Mouse (Mus musculus): ENCODE measurements around the gene Nfyb. TPM values are rescaled to one million over a fixed set of nuclear protein-coding genes. Genes with fewer than 3 reads are reported as not detected.

The Nfyb gene
- total and polyA plus RNA-seq, 3 experiments = 24.0 to 39.6 (median 26.6) TPM

DNA sequence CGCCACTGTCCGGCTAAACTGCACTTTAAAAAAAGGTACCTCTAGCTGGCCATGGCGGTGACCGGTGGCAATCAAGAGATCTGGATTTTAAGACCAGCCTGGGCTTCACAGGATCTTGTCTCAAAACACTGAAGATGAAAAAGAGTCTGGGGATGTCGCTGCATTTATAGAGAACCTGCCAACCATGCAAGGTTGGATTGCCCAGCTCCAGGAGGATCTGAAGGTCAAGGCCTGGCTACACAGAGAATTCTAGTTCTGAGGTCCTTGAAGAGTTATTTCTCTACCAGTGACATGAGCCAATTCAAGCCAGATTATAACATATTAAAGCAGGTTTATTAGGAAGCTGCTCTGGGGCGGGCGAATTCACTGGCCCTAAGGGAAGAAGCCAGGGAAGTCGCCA, 44.9 kb upstream of the Nfyb start:
- no peak overlapping the region for H3K27ac ChIP-seq (ENCODE audit: insufficient read depth, low read depth)
- H3K4me2 ChIP-seq (ENCODE audit: insufficient read depth, low read depth, poor library complexity, severe bottlenecking) = no peak overlapping the region
- dilution Hi-C loops (cut with MboI; ENCODE audit: extremely low pct_ligation_motif_present, extremely low pct_unique_long_range_greater_than_20kb, low sequenced_read_pairs) = no loop called here
- peaks cover 18% of the 10 kb centered on the region for H3K9me3 ChIP-seq (replicated peaks; ENCODE audit: low read length)
- no peak overlapping the region for H3K4me3 ChIP-seq (replicated peaks in 1 of 3; ENCODE audit: low read depth in 2 of 3, low read length in 2 of 3, poor library complexity in 1 of 3)
- H3K27me3 ChIP-seq (replicated peaks) = no peaks in the 10 kb centered on the region
- no peak for DNase-seq (ENCODE audit: extremely low read depth)
- peaks cover 13 to 23% of the 10 kb centered on the region in 2 experiments for H3K4me1 ChIP-seq (ENCODE audit: control insufficient read depth in 1 of 2, insufficient read depth in 2 of 2)
- H3K79me2 ChIP-seq (replicated peaks; ENCODE audit: control insufficient read depth, extremely low read depth, insufficient read depth, poor library complexity, severe bottlenecking) = no peaks in the 10 kb centered on the region
- no peak for TF ChIP-seq ETS1 (conservative IDR thresholded peaks at IDR 0.05; ENCODE audit: low read depth, low read length)
- no peak for TF ChIP-seq TBP (conservative IDR thresholded peaks at IDR 0.05; ENCODE audit: low read depth, low read length)
- no peak for TF ChIP-seq POLR2AphosphoS2 (IDR thresholded peaks at IDR 0.05; ENCODE audit: low read depth, low read length)
- TF ChIP-seq USF1 (IDR thresholded peaks at IDR 0.05; ENCODE audit: low read depth, low read length) = no peak
- TF ChIP-seq PAX5 (IDR thresholded peaks at IDR 0.05; ENCODE audit: low read length) = no peak
- TF ChIP-seq RCOR1 (conservative IDR thresholded peaks at IDR 0.05; ENCODE audit: low read depth, low read length) = no peak
- no peak overlapping the region for H3K9ac ChIP-seq (ENCODE audit: insufficient read depth, low read depth)
- H3K36me3 ChIP-seq (replicated peaks in 1 of 2; ENCODE audit: control insufficient read depth in 1 of 2, insufficient read depth in 1 of 2, low read length in 1 of 2) = no peaks in the 10 kb centered on the region
- in situ Hi-C loops (cut with MboI; ENCODE audit: low pct_ligation_motif_present, low pct_unique_long_range_greater_than_20kb, low sequenced_read_pairs) = loop anchor here (5.0 kb wide), 1 partner anchor 58 kb away; the partner anchor contains the start of gene Eid3

DNA sequence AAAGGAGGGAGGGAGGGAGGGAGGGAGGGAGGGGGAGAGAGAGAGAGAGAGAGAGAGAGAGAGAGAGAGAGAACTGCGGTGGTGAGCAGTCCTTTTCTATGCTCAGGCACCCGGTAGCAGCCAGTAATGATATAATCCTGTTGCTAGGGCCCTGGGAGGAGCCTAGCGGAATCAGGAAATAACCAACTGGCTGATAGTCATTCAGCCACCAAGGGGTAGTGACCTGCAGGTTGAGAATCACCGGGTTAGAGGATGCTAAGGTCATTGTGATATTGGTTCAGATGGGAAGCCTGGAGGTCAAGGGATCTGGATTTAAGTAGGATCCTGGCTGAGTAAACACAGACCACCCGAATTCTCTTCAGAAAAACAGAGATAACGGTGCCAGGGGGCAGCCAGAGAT, 44.2 kb upstream of the Nfyb start:
- DNase-seq (ENCODE audit: extremely low read depth) = no peak
- in situ Hi-C loops (cut with MboI; ENCODE audit: low pct_ligation_motif_present, low pct_unique_long_range_greater_than_20kb, low sequenced_read_pairs) = loop anchor here (5.0 kb wide), 1 partner anchor 59 kb away; the partner anchor contains the start of gene Eid3

DNA sequence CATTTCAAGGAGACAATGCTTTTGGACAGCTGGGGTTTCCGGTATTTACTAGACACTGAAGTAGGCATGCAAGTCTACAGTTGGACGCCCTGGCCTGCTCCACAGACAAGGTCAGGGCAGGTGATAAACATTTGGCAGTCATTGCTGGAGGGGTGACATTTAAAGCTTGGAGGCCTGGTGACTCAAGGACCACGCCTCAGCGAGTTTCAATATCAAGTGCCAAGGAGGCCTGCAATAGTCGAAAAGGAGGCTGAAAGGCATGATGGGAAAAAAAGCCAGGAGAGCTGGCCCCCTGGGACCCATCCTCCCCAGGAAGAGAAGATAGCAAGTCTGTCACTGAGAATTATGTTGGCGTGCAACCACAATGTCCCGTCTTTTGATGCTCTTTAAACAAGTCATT, 43.3 kb upstream of the Nfyb start:
- dilution Hi-C loops (cut with MboI; ENCODE audit: extremely low pct_ligation_motif_present, extremely low pct_unique_long_range_greater_than_20kb, low sequenced_read_pairs) = no loop called here
- peaks cover 12% of the 10 kb centered on the region for H3K9me3 ChIP-seq (replicated peaks; ENCODE audit: low read length)
- no peak for TF ChIP-seq CHD1 (IDR thresholded peaks at IDR 0.05; ENCODE audit: low read depth, low read length)
- no peak for TF ChIP-seq ELF1 (IDR thresholded peaks at IDR 0.05; ENCODE audit: low read depth, low read length)
- TF ChIP-seq NRF1 (IDR thresholded peaks at IDR 0.05; ENCODE audit: low read depth, low read length) = no peak
- TF ChIP-seq IRF4 (IDR thresholded peaks at IDR 0.05; ENCODE audit: low read depth, low read length) = no peak
- TF ChIP-seq USF2 (conservative IDR thresholded peaks at IDR 0.05; ENCODE audit: low read depth, low read length) = no peak
- TF ChIP-seq SIN3A (IDR thresholded peaks at IDR 0.05; ENCODE audit: low read length) = no peak
- TF ChIP-seq PAX5 (IDR thresholded peaks at IDR 0.05; ENCODE audit: low read length) = no peak
- no peak for TF ChIP-seq JUND (conservative IDR thresholded peaks at IDR 0.05; ENCODE audit: low read depth, low read length)
- TF ChIP-seq USF1 (IDR thresholded peaks at IDR 0.05; ENCODE audit: low read depth, low read length) = no peak
- no peak for TF ChIP-seq RAD21 (IDR thresholded peaks at IDR 0.05; ENCODE audit: low read depth, low read length)
- TF ChIP-seq ZC3H11A (IDR thresholded peaks at IDR 0.05; ENCODE audit: low read depth, low read length) = no peak
- DNase-seq (ENCODE audit: extremely low read depth) = no peak
- no peaks in the 10 kb centered on the region for H3K36me3 ChIP-seq (replicated peaks in 1 of 2; ENCODE audit: control insufficient read depth in 1 of 2, insufficient read depth in 1 of 2, low read length in 1 of 2)
- H3K4me2 ChIP-seq (ENCODE audit: insufficient read depth, low read depth, poor library complexity, severe bottlenecking) = no peak overlapping the region
- H3K27me3 ChIP-seq (replicated peaks) = no peaks in the 10 kb centered on the region
- no peak overlapping the region for H3K27ac ChIP-seq (ENCODE audit: insufficient read depth, low read depth)
- H3K79me2 ChIP-seq (replicated peaks; ENCODE audit: control insufficient read depth, extremely low read depth, insufficient read depth, poor library complexity, severe bottlenecking) = no peaks in the 10 kb centered on the region
- no peak overlapping the region for H3K4me3 ChIP-seq (replicated peaks in 1 of 3; ENCODE audit: low read depth in 2 of 3, low read length in 2 of 3, poor library complexity in 1 of 3)
- H3K4me1 ChIP-seq (ENCODE audit: control insufficient read depth in 1 of 2, insufficient read depth in 2 of 2) = peaks cover 17 to 23% of the 10 kb centered on the region in 2 experiments
- no peak overlapping the region for H3K9ac ChIP-seq (ENCODE audit: insufficient read depth, low read depth)
- in situ Hi-C loops (cut with MboI; ENCODE audit: low pct_ligation_motif_present, low pct_unique_long_range_greater_than_20kb, low sequenced_read_pairs) = loop anchor here (5.0 kb wide), 1 partner anchor 60 kb away; the partner anchor contains the start of gene Eid3

More for the DNA sequence above, 44.2 kb upstream of the Nfyb start:
- Histone ChIP-seq H3K4me1 (ENCODE audit: control insufficient read depth in 1 of 2, insufficient read depth in 2 of 2) (peaks cover 17 to 23% of the 10 kb centered on the region in 2 experiments), H3K79me2 (replicated peaks; ENCODE audit: control insufficient read depth, extremely low read depth, insufficient read depth, poor library complexity, severe bottlenecking) (no peaks in the 10 kb centered on the region), H3K9me3 (replicated peaks; ENCODE audit: low read length) (peaks cover 15% of the 10 kb centered on the region), H3K27ac (ENCODE audit: insufficient read depth, low read depth) (no peak overlapping the region), H3K4me2 (ENCODE audit: insufficient read depth, low read depth, poor library complexity, severe bottlenecking) (no peak overlapping the region), H3K9ac (ENCODE audit: insufficient read depth, low read depth) (no peak overlapping the region), H3K36me3 (replicated peaks in 1 of 2; ENCODE audit: control insufficient read depth in 1 of 2, insufficient read depth in 1 of 2, low read length in 1 of 2) (no peaks in the 10 kb centered on the region), H3K4me3 (replicated peaks in 1 of 3; ENCODE audit: low read depth in 2 of 3, low read length in 2 of 3, poor library complexity in 1 of 3) (no peak overlapping the region), H3K27me3 (replicated peaks) (no peaks in the 10 kb centered on the region)
- TF ChIP-seq ZMIZ1 (IDR thresholded peaks at IDR 0.05; ENCODE audit: low read depth, low read length) (no peak), SIN3A (IDR thresholded peaks at IDR 0.05; ENCODE audit: low read length) (no peak), MXI1 (IDR thresholded peaks at IDR 0.05; ENCODE audit: low read depth, low read length) (no peak), ZKSCAN1 (IDR thresholded peaks at IDR 0.05; ENCODE audit: borderline replicate concordance, low read depth, low read length) (no peak), UBTF (IDR thresholded peaks at IDR 0.05; ENCODE audit: low read depth, low read length) (no peak), NRF1 (IDR thresholded peaks at IDR 0.05; ENCODE audit: low read depth, low read length) (no peak), RCOR1 (conservative IDR thresholded peaks at IDR 0.05; ENCODE audit: low read depth, low read length) (no peak), ETS1 (conservative IDR thresholded peaks at IDR 0.05; ENCODE audit: low read depth, low read length) (no peak), RAD21 (IDR thresholded peaks at IDR 0.05; ENCODE audit: low read depth, low read length) (no peak), E2F4 (IDR thresholded peaks at IDR 0.05; ENCODE audit: insufficient replicate concordance, low read depth, low read length) (no peak), PAX5 (IDR thresholded peaks at IDR 0.05; ENCODE audit: low read length) (no peak), GABPA (IDR thresholded peaks at IDR 0.05; ENCODE audit: insufficient replicate concordance, low read depth, low read length) (no peak), MEF2A (IDR thresholded peaks at IDR 0.05; ENCODE audit: borderline replicate concordance, low read depth, low read length) (no peak), ELF1 (IDR thresholded peaks at IDR 0.05; ENCODE audit: low read depth, low read length) (no peak), POLR2AphosphoS2 (IDR thresholded peaks at IDR 0.05; ENCODE audit: low read depth, low read length) (no peak), MYC (IDR thresholded peaks at IDR 0.05; ENCODE audit: low read depth, low read length) (no peak), USF1 (IDR thresholded peaks at IDR 0.05; ENCODE audit: low read depth, low read length) (no peak), MAX (IDR thresholded peaks at IDR 0.05; ENCODE audit: low read length) (no peak), ZC3H11A (IDR thresholded peaks at IDR 0.05; ENCODE audit: low read depth, low read length) (no peak)
- dilution Hi-C loops (cut with MboI; ENCODE audit: extremely low pct_ligation_motif_present, extremely low pct_unique_long_range_greater_than_20kb, low sequenced_read_pairs) = no loop called here

Measured in CH12.LX (cell line).